In the genomic region with DNA sequence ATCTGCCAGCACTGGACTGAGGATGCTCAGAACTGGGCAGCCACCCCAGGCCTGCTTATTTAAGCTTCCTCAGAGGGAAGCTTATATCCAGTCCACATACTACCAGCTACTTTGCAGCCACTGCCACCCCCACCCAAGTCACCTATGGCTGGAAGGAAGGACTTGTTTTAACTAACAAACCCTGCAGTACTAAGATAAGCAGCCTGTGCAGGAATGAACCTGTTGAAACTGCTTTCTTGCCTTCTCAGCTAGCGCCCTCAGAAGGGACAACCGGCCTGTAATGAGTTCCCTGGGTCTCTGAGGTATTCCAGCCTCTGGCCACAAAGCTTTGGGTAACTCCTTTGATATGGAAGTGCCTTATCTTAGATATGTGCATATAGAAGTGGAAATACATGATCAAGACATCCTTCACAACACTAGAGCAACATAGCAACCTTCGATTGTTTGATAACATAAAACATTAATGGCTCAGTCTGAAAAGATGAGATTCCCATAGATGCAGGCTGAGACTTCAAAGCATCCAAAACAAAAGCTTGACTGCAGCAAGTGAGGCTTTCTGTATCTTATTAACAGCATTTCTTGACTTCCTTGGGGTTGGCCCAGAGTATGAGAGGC, we compare ENCODE assay signal across 11 mouse cellular contexts. TPM values are rescaled to one million over a fixed set of nuclear protein-coding genes. Genes with fewer than 3 reads are reported as not detected.
DNase-seq lines count a peak whose midpoint lies in the region; ATAC-seq and TF ChIP-seq lines count a peak whose summit lies in the region.
"Had no signal": no experiment of that assay in that cellular context is flagged by ENCODE, and none has a peak within 500 bp of the region (broad histone marks: within the 10 kb centered on the region; RNA-seq: fewer than 3 reads in every experiment).

No protein-coding gene starts in this region.

- 76% methylated on average over 3 of the region's 3 CpGs for WGBS in forebrain, embryonic 10.5 days
- 68% methylated on average over 3 of the region's 3 CpGs for WGBS in forebrain, embryonic 12.5 days
- WGBS in midbrain, embryonic 10.5 days: 75% methylated on average over 3 of the region's 3 CpGs
- WGBS in midbrain, embryonic 11.5 days: 82% methylated on average over 3 of the region's 3 CpGs
- 31% methylated on average over 3 of the region's 3 CpGs for WGBS in liver, embryonic 13.5 days (ENCODE audit: insufficient replicate concordance)
- 79% methylated on average over 3 of the region's 3 CpGs for WGBS in small intestine, adult 2 months

- H3K36me3 ChIP-seq in forebrain, embryonic 10.5 days (replicated peaks): no peaks in the 10 kb centered on the region
- no peaks in the 10 kb centered on the region for H3K36me3 ChIP-seq in forebrain, embryonic 12.5 days (replicated peaks)
- H3K36me3 ChIP-seq in midbrain, embryonic 10.5 days: no peaks in the 10 kb centered on the region
- H3K36me3 ChIP-seq in midbrain, embryonic 11.5 days (ENCODE audit: control insufficient read depth, insufficient read depth, low read length): no peaks in the 10 kb centered on the region
- no peaks in the 10 kb centered on the region for H3K36me3 ChIP-seq in liver, embryonic 13.5 days
- no peaks in the 10 kb centered on the region for H3K36me3 ChIP-seq in small intestine, adult 2 months (ENCODE audit: control insufficient read depth, insufficient read depth, low read length)

- peak overlapping the region; percentile 42 for H3K27ac ChIP-seq in forebrain, embryonic 10.5 days
- no peak overlapping the region for H3K27ac ChIP-seq in forebrain, embryonic 12.5 days
- H3K27ac ChIP-seq in midbrain, embryonic 10.5 days (replicated peaks): 0 out of 2 replicates have a peak overlapping the region, but pooled peaks have one; percentile 4
- H3K27ac ChIP-seq in midbrain, embryonic 11.5 days (ENCODE audit: low read depth, low read length): no peak overlapping the region
- peak overlapping the region; percentile 9; the same call in 1 of the 2 replicates for H3K27ac ChIP-seq in liver, embryonic 13.5 days
- peak overlapping the region; percentile 49; the same call in 1 of the 2 replicates for H3K27ac ChIP-seq in small intestine, adult 2 months (ENCODE audit: insufficient read depth, low read depth, low read length)

- no peak for DNase-seq in forebrain, embryonic 10.5 days (ENCODE audit: extremely low spot score, low spot score)
- no peak for DNase-seq in midbrain, embryonic 10.5 days (ENCODE audit: low spot score)
- no peak for DNase-seq in midbrain, embryonic 11.5 days (ENCODE audit: low spot score, missing footprints)
- peak; percentile 31 for DNase-seq in liver, embryonic 13.5 days
- DNase-seq in ovary, adult 18-20 months (ENCODE audit: low spot score): no peak
- no peak for DNase-seq in gastrocnemius, postnatal 4 days (ENCODE audit: low spot score in 2 of 2)
- DNase-seq: cerebellum, adult 9-11 months; gastrocnemius, postnatal 25 days had no signal

- H3K27me3 ChIP-seq in forebrain, embryonic 10.5 days (ENCODE audit: poor library complexity, severe bottlenecking): no peaks in the 10 kb centered on the region
- H3K27me3 ChIP-seq in forebrain, embryonic 12.5 days: no peaks in the 10 kb centered on the region
- H3K27me3 ChIP-seq in midbrain, embryonic 10.5 days (ENCODE audit: low read depth, poor library complexity, severe bottlenecking): no peaks in the 10 kb centered on the region
- H3K27me3 ChIP-seq in midbrain, embryonic 11.5 days (ENCODE audit: control insufficient read depth, insufficient read depth, low read length): no peaks in the 10 kb centered on the region
- H3K27me3 ChIP-seq in liver, embryonic 13.5 days: no peaks in the 10 kb centered on the region
- no peaks in the 10 kb centered on the region for H3K27me3 ChIP-seq in small intestine, adult 2 months (ENCODE audit: control insufficient read depth, insufficient read depth, low read length)

- TF ChIP-seq CTCF in small intestine, adult 2 months (IDR thresholded peaks at IDR 0.05; ENCODE audit: extremely low read depth, insufficient read length, insufficient replicate concordance, low read depth, low read length): no peak

- H3K9me3 ChIP-seq in forebrain, embryonic 10.5 days: no peaks in the 10 kb centered on the region
- no peaks in the 10 kb centered on the region for H3K9me3 ChIP-seq in forebrain, embryonic 12.5 days
- no peaks in the 10 kb centered on the region for H3K9me3 ChIP-seq in midbrain, embryonic 10.5 days (replicated peaks)
- H3K9me3 ChIP-seq in midbrain, embryonic 11.5 days (ENCODE audit: control insufficient read depth, low read length): no peaks in the 10 kb centered on the region
- no peaks in the 10 kb centered on the region for H3K9me3 ChIP-seq in liver, embryonic 13.5 days (replicated peaks)

- H3K4me2 ChIP-seq in forebrain, embryonic 12.5 days: no peak overlapping the region
- no peak overlapping the region for H3K4me2 ChIP-seq in midbrain, embryonic 11.5 days
- H3K4me2 ChIP-seq in liver, embryonic 13.5 days: 0 out of 2 replicates have a peak overlapping the region, but pooled peaks have one; percentile 6

- peaks cover 42% of the 10 kb centered on the region for H3K4me1 ChIP-seq in forebrain, embryonic 10.5 days
- peaks cover 7% of the 10 kb centered on the region for H3K4me1 ChIP-seq in forebrain, embryonic 12.5 days
- H3K4me1 ChIP-seq in midbrain, embryonic 10.5 days: peaks cover 6% of the 10 kb centered on the region
- H3K4me1 ChIP-seq in midbrain, embryonic 11.5 days (ENCODE audit: control insufficient read depth, insufficient read depth, low read length): no peaks in the 10 kb centered on the region
- peaks cover 25% of the 10 kb centered on the region for H3K4me1 ChIP-seq in liver, embryonic 13.5 days (replicated peaks)
- H3K4me1 ChIP-seq in small intestine, adult 2 months (ENCODE audit: control insufficient read depth, insufficient read depth, insufficient read length, low read length): peaks cover 4% of the 10 kb centered on the region; the same call in 1 of the 2 replicates

- ATAC-seq in forebrain, embryonic 12.5 days (ENCODE audit: low FRiP score): no peak
- ATAC-seq in midbrain, embryonic 11.5 days (ENCODE audit: low FRiP score): no peak
- peak; percentile 73 for ATAC-seq in liver, embryonic 13.5 days (ENCODE audit: low read depth)
- ATAC-seq: intestine, postnatal 0 days had no signal

- TF ChIP-seq POLR2A in small intestine, adult 2 months (IDR thresholded peaks at IDR 0.05; ENCODE audit: low read depth, low read length): no peak

- no peak overlapping the region for H3K9ac ChIP-seq in forebrain, embryonic 12.5 days
- H3K9ac ChIP-seq in midbrain, embryonic 11.5 days (ENCODE audit: low read length): no peak overlapping the region
- no peak overlapping the region for H3K9ac ChIP-seq in liver, embryonic 13.5 days

- no peak overlapping the region for H3K4me3 ChIP-seq in forebrain, embryonic 10.5 days
- H3K4me3 ChIP-seq in forebrain, embryonic 12.5 days (replicated peaks): no peak overlapping the region
- no peak overlapping the region for H3K4me3 ChIP-seq in midbrain, embryonic 10.5 days
- no peak overlapping the region for H3K4me3 ChIP-seq in midbrain, embryonic 11.5 days (ENCODE audit: low read depth, low read length)
- H3K4me3 ChIP-seq in liver, embryonic 13.5 days (replicated peaks): no peak overlapping the region
- H3K4me3 ChIP-seq in small intestine, adult 2 months (ENCODE audit: low read depth, low read length): no peak overlapping the region

RNA-seq across cellular contexts. Expression of a gene that starts 5.2 kb away (rescaled TPM):
- polyA plus RNA-seq in forebrain, embryonic 10.5 days (2016; fragmentation: Nextera tagmentation; extraction: Ambion mirVana): 21.5 and 21.8 TPM in 2 replicates
- 47.1 and 47.6 TPM in 2 replicates for polyA plus RNA-seq in forebrain, embryonic 12.5 days (2016; fragmentation: Nextera tagmentation; extraction: Ambion mirVana)
- polyA plus RNA-seq in midbrain, embryonic 10.5 days (2016; fragmentation: Nextera tagmentation; extraction: Ambion mirVana): 14.5 and 17.1 TPM in 2 replicates
- 18.7 and 20.6 TPM in 2 replicates for polyA plus RNA-seq in midbrain, embryonic 11.5 days (2014; fragmentation: Nextera tagmentation; extraction: Ambion mirVana)
- polyA plus RNA-seq in liver, embryonic 13.5 days (2015; fragmentation: Nextera tagmentation; extraction: Ambion mirVana): 3.9 and 4.4 TPM in 2 replicates
- polyA plus RNA-seq in small intestine, adult 2 months (2012; rRNA removed): 4.6 and 6.6 TPM in 2 replicates
- total RNA-seq in gastrocnemius, postnatal 4 days (2021): 10 to 100 TPM; 20.1 to 21.1 TPM

RNA-seq across cellular contexts. Expression of a gene that starts 10.2 kb away (rescaled TPM):
- not detected in 2 replicates for polyA plus RNA-seq in forebrain, embryonic 10.5 days (2016; fragmentation: Nextera tagmentation; extraction: Ambion mirVana)
- polyA plus RNA-seq in forebrain, embryonic 12.5 days (2016; fragmentation: Nextera tagmentation; extraction: Ambion mirVana): 0.27 TPM in 1 of 2 replicates, not detected in the other
- 0.15 TPM in 1 of 2 replicates, not detected in the other for polyA plus RNA-seq in midbrain, embryonic 10.5 days (2016; fragmentation: Nextera tagmentation; extraction: Ambion mirVana)
- polyA plus RNA-seq in midbrain, embryonic 11.5 days (2014; fragmentation: Nextera tagmentation; extraction: Ambion mirVana): 0.19 TPM in 1 of 2 replicates, not detected in the other
- 0.44 and 0.55 TPM in 2 replicates for polyA plus RNA-seq in liver, embryonic 13.5 days (2015; fragmentation: Nextera tagmentation; extraction: Ambion mirVana)
- 0.23 and 0.29 TPM in 2 replicates for polyA plus RNA-seq in small intestine, adult 2 months (2012; rRNA removed)
- under 1 TPM; 0.17 to 0.44 TPM for total RNA-seq in gastrocnemius, postnatal 4 days (2021)
- total RNA-seq: gastrocnemius, postnatal 25 days had no signal

Comparison
In these comparisons a context has a peak if more than half of its experiments do, and no peak if none do; other contexts are left out.
1. H3K27ac ChIP-seq: peak in forebrain, embryonic 10.5 days (single experiment), midbrain, embryonic 10.5 days (single experiment), liver, embryonic 13.5 days (single experiment) and small intestine, adult 2 months (single experiment); none in forebrain, embryonic 12.5 days (single experiment) and midbrain, embryonic 11.5 days (single experiment).